Mouse (Mus musculus): ENCODE data around the gene Ilf2. TPM values are rescaled to one million over a fixed set of nuclear protein-coding genes. Genes with fewer than 3 reads are reported as not detected.

Ilf2 gene
- total and polyA plus RNA-seq, 2 experiments from 2014 or later = 136 to 182 TPM

DNA sequence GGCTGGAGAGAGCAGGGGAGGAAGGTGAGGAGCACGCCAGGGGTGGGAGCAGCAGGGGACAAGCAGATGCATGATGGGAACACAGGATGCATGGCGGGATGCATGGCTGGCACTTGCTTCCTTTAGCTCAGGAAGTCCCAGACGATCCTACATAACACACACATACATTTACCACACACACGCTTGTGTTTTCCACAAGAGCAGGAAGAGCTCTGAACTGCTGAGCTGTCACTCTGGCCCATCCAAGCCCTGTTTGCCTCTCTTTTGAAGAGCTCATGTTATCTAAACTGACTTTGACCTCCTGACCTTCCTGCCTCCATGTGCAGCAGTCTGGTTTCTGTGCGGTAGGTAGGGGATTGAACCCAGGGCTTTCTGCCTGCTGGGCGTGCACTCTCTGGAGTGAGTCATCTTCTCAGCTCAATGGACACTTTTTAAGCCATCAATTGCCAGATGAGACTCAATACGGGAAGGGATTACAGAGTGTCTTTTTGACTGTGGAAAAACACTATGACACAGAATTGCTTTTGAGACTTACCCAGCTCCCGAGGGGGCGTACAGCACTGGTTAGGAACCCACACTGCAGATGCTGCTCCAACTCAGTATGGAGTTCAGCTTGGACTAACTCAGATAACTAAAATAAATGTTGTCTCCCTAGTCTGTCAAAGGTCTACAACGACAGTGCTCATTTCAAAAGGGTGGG, 24.4 kb upstream of the Ilf2 start:
- no peaks in the 10 kb centered on the region for H3K36me3 ChIP-seq (ENCODE audit: insufficient read depth, low read length)
- 0 out of 2 replicates have a peak, but pooled peaks cover 6% of the 10 kb centered on the region for H3K4me1 ChIP-seq (ENCODE audit: insufficient read depth, low read length)
- no peak overlapping the region for H3K4me3 ChIP-seq (ENCODE audit: low read depth, low read length)
- WGBS = 45% methylated on average over 10 of the region's 10 CpGs
- H3K9ac ChIP-seq (replicated peaks; ENCODE audit: low read length, poor library complexity, severe bottlenecking) = no peak overlapping the region
- no peaks in the 10 kb centered on the region for H3K27me3 ChIP-seq (ENCODE audit: insufficient read depth, low read length)
- no peak for TF ChIP-seq CTCF (IDR thresholded peaks at IDR 0.05)
- no peak overlapping the region for H3K4me2 ChIP-seq (ENCODE audit: low read depth, low read length, poor library complexity, severe bottlenecking)
- ATAC-seq (ENCODE audit: low FRiP score) (no peak), DNase-seq (ENCODE audit: low spot score) (no peak)
- no peaks in the 10 kb centered on the region for H3K9me3 ChIP-seq (ENCODE audit: low read length)
- no peak overlapping the region for H3K27ac ChIP-seq (ENCODE audit: low read depth, low read length)

DNA sequence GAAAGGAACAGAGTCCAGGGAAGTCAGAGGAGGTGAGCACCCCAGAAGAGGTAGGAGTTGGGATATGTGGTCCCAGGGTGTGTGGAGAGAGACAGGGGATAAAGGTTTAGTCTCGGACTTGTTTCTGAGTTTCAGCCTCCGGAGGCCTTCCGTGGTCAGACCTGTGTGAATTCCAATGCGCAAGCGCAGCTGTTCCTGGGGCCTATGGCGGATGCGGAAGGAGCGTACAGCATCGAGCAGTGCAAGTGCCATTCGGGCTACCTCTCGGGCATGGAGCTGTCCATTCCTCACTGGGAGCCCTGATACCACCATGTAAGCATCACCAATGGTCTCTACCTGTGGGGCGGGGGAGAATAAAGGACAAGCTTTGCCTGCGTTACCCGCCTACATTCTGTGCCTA, 21.0 kb upstream of the Ilf2 start:
- Histone ChIP-seq H3K9ac (replicated peaks; ENCODE audit: low read length, poor library complexity, severe bottlenecking) (no peak overlapping the region), H3K4me1 (ENCODE audit: insufficient read depth, low read length) (no peaks in the 10 kb centered on the region), H3K9me3 (ENCODE audit: low read length) (no peaks in the 10 kb centered on the region), H3K4me2 (ENCODE audit: low read depth, low read length, poor library complexity, severe bottlenecking) (no peak overlapping the region), H3K27ac (ENCODE audit: low read depth, low read length) (no peak overlapping the region), H3K36me3 (ENCODE audit: insufficient read depth, low read length) (no peaks in the 10 kb centered on the region), H3K4me3 (ENCODE audit: low read depth, low read length) (no peak overlapping the region), H3K27me3 (ENCODE audit: insufficient read depth, low read length) (no peaks in the 10 kb centered on the region)
- ATAC-seq (ENCODE audit: low FRiP score) (no peak), DNase-seq (ENCODE audit: low spot score) (no peak)
- WGBS = 86% methylated on average over 14 of the region's 14 CpGs
- no peak for TF ChIP-seq CTCF (IDR thresholded peaks at IDR 0.05)

DNA sequence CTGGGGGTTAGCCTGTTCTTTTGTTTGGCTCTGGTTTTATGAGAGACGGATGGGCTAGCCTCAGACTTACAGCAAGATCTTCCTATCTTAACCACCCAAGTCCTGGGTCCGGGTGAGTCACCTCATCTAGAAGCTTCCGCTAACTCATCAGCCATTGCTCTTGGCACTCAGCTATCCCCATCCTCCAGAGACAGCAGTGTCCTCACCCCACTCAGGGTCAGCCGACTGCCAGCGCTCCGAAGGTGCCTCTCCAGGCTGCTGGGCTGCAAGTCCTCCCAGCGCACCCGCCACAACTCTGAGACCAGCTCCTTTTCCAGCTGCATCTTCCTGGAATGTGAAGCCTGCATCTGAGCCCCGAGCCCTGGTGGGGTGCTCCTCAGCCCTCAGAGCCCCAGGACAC, 16.2 kb upstream of the Ilf2 start:
- Histone ChIP-seq H3K36me3 (ENCODE audit: insufficient read depth, low read length) (no peaks in the 10 kb centered on the region), H3K9me3 (ENCODE audit: low read length) (no peaks in the 10 kb centered on the region), H3K4me3 (ENCODE audit: low read depth, low read length) (no peak overlapping the region), H3K9ac (replicated peaks; ENCODE audit: low read length, poor library complexity, severe bottlenecking) (no peak overlapping the region), H3K27me3 (ENCODE audit: insufficient read depth, low read length) (peaks cover 28% of the 10 kb centered on the region), H3K27ac (ENCODE audit: low read depth, low read length) (no peak overlapping the region), H3K4me1 (ENCODE audit: insufficient read depth, low read length) (no peaks in the 10 kb centered on the region), H3K4me2 (ENCODE audit: low read depth, low read length, poor library complexity, severe bottlenecking) (no peak overlapping the region)
- TF ChIP-seq CTCF (IDR thresholded peaks at IDR 0.05) = no peak
- WGBS = 81% methylated on average over 9 of the region's 9 CpGs
- DNase-seq (ENCODE audit: low spot score) (no peak), ATAC-seq (ENCODE audit: low FRiP score) (no peak)

DNA sequence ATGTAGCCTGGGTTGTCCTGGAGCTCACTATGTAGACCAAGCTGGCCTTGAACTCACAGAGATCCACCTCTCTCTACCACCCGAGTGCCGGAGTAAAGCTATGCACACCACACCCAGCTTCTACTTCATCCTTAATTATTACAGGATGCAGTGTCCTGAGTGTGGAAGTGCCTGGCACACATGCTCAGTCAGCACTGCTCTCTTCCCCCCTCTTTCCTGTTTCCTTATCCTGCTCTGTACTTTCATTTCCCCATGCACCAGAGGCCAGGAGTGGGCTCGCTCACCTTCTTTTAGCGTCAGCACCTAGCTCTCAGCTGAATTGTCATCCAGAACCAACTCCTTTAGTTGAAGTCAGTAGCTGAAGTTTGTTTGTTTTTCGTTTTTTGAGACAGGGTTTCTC, 15.6 kb upstream of the Ilf2 start:
- ATAC-seq (ENCODE audit: low FRiP score) = no peak
- DNase-seq (ENCODE audit: low spot score) = no peak
- TF ChIP-seq CTCF (IDR thresholded peaks at IDR 0.05) = no peak
- Histone ChIP-seq H3K4me1 (ENCODE audit: insufficient read depth, low read length) (no peaks in the 10 kb centered on the region), H3K27me3 (ENCODE audit: insufficient read depth, low read length) (peaks cover 32% of the 10 kb centered on the region), H3K4me2 (ENCODE audit: low read depth, low read length, poor library complexity, severe bottlenecking) (no peak overlapping the region), H3K9ac (replicated peaks; ENCODE audit: low read length, poor library complexity, severe bottlenecking) (no peak overlapping the region), H3K27ac (ENCODE audit: low read depth, low read length) (no peak overlapping the region), H3K9me3 (ENCODE audit: low read length) (no peaks in the 10 kb centered on the region), H3K36me3 (ENCODE audit: insufficient read depth, low read length) (no peaks in the 10 kb centered on the region), H3K4me3 (ENCODE audit: low read depth, low read length) (no peak overlapping the region)
- WGBS = 77% methylated on average over 5 of the region's 5 CpGs

DNA sequence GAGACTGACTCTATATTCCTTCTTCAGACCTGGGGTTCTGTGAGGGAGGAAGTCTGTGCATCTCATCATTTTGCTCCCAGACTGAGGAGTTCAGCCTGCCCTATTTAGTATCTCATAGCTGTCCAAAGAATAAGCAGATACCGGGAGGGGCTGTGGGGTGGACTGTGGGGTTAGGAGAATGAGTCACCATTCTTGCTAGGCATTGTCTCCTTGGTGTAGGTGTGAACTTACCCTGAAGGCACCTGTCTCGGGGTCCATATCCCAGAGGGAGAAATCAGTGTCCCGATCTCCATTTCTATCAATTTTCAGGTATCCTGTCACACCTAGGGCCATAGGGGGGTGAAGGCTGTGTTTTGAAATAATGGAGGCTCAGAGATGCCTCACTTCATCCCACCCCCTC, 14.0 kb upstream of the Ilf2 start:
- DNase-seq (ENCODE audit: low spot score) (no peak), ATAC-seq (ENCODE audit: low FRiP score) (no peak)
- Histone ChIP-seq H3K9ac (replicated peaks; ENCODE audit: low read length, poor library complexity, severe bottlenecking) (no peak overlapping the region), H3K36me3 (ENCODE audit: insufficient read depth, low read length) (no peaks in the 10 kb centered on the region), H3K27ac (ENCODE audit: low read depth, low read length) (no peak overlapping the region), H3K9me3 (ENCODE audit: low read length) (no peaks in the 10 kb centered on the region), H3K4me3 (ENCODE audit: low read depth, low read length) (no peak overlapping the region), H3K4me1 (ENCODE audit: insufficient read depth, low read length) (0 out of 2 replicates have a peak, but pooled peaks cover 4% of the 10 kb centered on the region), H3K27me3 (ENCODE audit: insufficient read depth, low read length) (peaks cover 32% of the 10 kb centered on the region), H3K4me2 (ENCODE audit: low read depth, low read length, poor library complexity, severe bottlenecking) (no peak overlapping the region)
- TF ChIP-seq CTCF (IDR thresholded peaks at IDR 0.05) = no peak
- 91% methylated on average over 3 of the region's 3 CpGs for WGBS

DNA sequence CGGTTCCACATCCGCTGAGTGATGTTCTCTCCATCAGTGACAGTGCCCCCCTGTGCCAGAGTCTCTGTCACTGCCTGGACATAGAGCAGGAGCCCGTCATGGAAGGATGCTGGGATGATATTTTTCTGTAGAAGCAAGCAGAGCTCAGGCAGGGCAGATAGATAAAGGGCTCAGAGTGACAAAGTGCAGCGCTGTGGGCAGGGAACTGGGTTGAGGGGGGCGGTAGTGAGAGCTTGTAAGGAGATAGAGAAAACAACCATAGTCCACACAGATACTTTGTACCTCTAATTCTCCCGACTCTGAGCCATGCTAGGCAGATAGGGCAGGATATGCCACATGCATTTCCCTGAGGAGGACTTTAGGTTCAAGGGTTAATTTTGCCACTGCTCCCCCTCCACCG, 13.3 kb upstream of the Ilf2 start:
- WGBS = 39% methylated on average over 7 of the region's 7 CpGs
- no peak overlapping the region for H3K4me2 ChIP-seq (ENCODE audit: low read depth, low read length, poor library complexity, severe bottlenecking)
- H3K4me1 ChIP-seq (ENCODE audit: insufficient read depth, low read length) = 0 out of 2 replicates have a peak, but pooled peaks cover 4% of the 10 kb centered on the region
- H3K36me3 ChIP-seq (ENCODE audit: insufficient read depth, low read length) = no peaks in the 10 kb centered on the region
- ATAC-seq (ENCODE audit: low FRiP score) (no peak), DNase-seq (ENCODE audit: low spot score) (no peak)
- no peak for TF ChIP-seq CTCF (IDR thresholded peaks at IDR 0.05)
- H3K27me3 ChIP-seq (ENCODE audit: insufficient read depth, low read length) = peaks cover 32% of the 10 kb centered on the region
- H3K27ac ChIP-seq (ENCODE audit: low read depth, low read length) = no peak overlapping the region
- H3K4me3 ChIP-seq (ENCODE audit: low read depth, low read length) = no peak overlapping the region
- H3K9ac ChIP-seq (replicated peaks; ENCODE audit: low read length, poor library complexity, severe bottlenecking) = no peak overlapping the region
- H3K9me3 ChIP-seq (ENCODE audit: low read length) = no peaks in the 10 kb centered on the region

All from midbrain, postnatal 0 days (tissue).